Mouse (Mus musculus): ENCODE measurements around the gene Nlgn1. TPM values are rescaled to one million over a fixed set of nuclear protein-coding genes. Genes with fewer than 3 reads are reported as not detected.

The Nlgn1 gene
- polyA plus RNA-seq, 1 experiment from 2014 or later, result 29.4 TPM

GRCm38 (mm10) chr3:25463051-25463450 is 869.2 kb downstream of the Nlgn1 start:
- ATAC-seq, result no peak
- no peaks in the 10 kb centered on the region for H3K4me1 ChIP-seq (ENCODE audit: control insufficient read depth, insufficient read depth, low read depth, low read length)
- H3K36me3 ChIP-seq (ENCODE audit: control insufficient read depth, insufficient read depth, low read length), result no peaks in the 10 kb centered on the region
- H3K9me3 ChIP-seq (ENCODE audit: control insufficient read depth, low read length), result no peaks in the 10 kb centered on the region
- 88% methylated on average over 2 of the region's 2 CpGs for WGBS
- no peak overlapping the region for H3K4me3 ChIP-seq (ENCODE audit: low read length)
- no peak overlapping the region for H3K4me2 ChIP-seq (ENCODE audit: low read length)
- H3K27me3 ChIP-seq (replicated peaks; ENCODE audit: control insufficient read depth, insufficient read depth, low read length), result no peaks in the 10 kb centered on the region
- no peak overlapping the region for H3K27ac ChIP-seq (ENCODE audit: low read depth, low read length)
- no peak overlapping the region for H3K9ac ChIP-seq (ENCODE audit: low read depth, low read length)

GRCm38 (mm10) chr3:25456250-25456860 is 875.9 kb downstream of the Nlgn1 start:
- Histone ChIP-seq H3K36me3 (ENCODE audit: control insufficient read depth, insufficient read depth, low read length) (no peaks in the 10 kb centered on the region), H3K4me2 (ENCODE audit: low read length) (no peak overlapping the region), H3K4me1 (ENCODE audit: control insufficient read depth, insufficient read depth, low read depth, low read length) (no peaks in the 10 kb centered on the region), H3K27me3 (replicated peaks; ENCODE audit: control insufficient read depth, insufficient read depth, low read length) (no peaks in the 10 kb centered on the region), H3K4me3 (ENCODE audit: low read length) (no peak overlapping the region), H3K9me3 (ENCODE audit: control insufficient read depth, low read length) (no peaks in the 10 kb centered on the region), H3K9ac (ENCODE audit: low read depth, low read length) (no peak overlapping the region), H3K27ac (ENCODE audit: low read depth, low read length) (no peak overlapping the region)
- WGBS, result 34% methylated on average over 8 of the region's 8 CpGs
- ATAC-seq, result no peak

DNA sequence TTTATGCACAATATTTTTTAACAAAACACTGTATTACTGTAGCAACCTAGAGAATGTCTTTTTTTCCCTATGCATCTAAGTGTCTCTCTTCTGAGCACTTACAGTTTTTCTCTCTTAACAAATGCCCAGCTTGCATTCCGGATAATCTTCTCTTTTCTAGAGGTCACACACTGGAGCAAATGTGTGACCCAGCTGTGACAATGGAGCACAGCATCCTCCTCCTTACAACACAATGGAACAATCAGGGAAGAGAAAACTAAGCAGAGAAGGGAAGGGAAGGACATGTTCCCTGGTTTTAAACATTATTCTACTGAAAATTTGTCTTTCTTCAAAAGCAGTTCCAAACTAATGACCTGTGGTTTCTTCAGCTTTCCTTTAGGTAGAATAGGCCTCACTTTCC is 879.9 kb downstream of the Nlgn1 start:
- Histone ChIP-seq H3K4me3 (ENCODE audit: low read length) (no peak overlapping the region), H3K27me3 (replicated peaks; ENCODE audit: control insufficient read depth, insufficient read depth, low read length) (no peaks in the 10 kb centered on the region), H3K36me3 (ENCODE audit: control insufficient read depth, insufficient read depth, low read length) (no peaks in the 10 kb centered on the region), H3K9me3 (ENCODE audit: control insufficient read depth, low read length) (no peaks in the 10 kb centered on the region), H3K4me1 (ENCODE audit: control insufficient read depth, insufficient read depth, low read depth, low read length) (no peaks in the 10 kb centered on the region), H3K9ac (ENCODE audit: low read depth, low read length) (no peak overlapping the region), H3K27ac (ENCODE audit: low read depth, low read length) (no peak overlapping the region), H3K4me2 (ENCODE audit: low read length) (no peak overlapping the region)
- no peak for ATAC-seq
- 32% methylated on average over 1 of the region's 1 CpGs for WGBS

DNA sequence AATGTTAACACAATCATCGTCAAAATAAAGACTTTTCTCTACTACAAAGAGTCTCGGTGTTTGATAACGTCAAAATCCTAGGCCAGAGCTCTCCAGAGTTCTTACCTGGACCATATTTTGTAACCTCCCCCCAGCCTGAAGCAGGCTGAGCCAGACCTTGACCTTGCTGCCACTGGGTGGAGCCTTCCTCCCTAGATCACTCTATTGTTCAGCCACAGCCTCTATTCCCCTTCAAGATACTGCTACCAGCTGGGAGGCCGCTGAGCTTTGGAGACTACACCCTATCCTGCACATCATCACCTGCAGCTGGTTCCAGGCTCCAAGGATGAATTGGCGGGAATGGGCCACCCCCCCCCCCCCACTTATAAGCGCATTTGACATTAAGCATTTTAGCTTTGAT is 881.8 kb downstream of the Nlgn1 start:
- Histone ChIP-seq H3K36me3 (ENCODE audit: control insufficient read depth, insufficient read depth, low read length) (no peaks in the 10 kb centered on the region), H3K4me3 (ENCODE audit: low read length) (no peak overlapping the region), H3K4me1 (ENCODE audit: control insufficient read depth, insufficient read depth, low read depth, low read length) (no peaks in the 10 kb centered on the region), H3K27ac (ENCODE audit: low read depth, low read length) (no peak overlapping the region), H3K9ac (ENCODE audit: low read depth, low read length) (no peak overlapping the region), H3K9me3 (ENCODE audit: control insufficient read depth, low read length) (no peaks in the 10 kb centered on the region), H3K27me3 (replicated peaks; ENCODE audit: control insufficient read depth, insufficient read depth, low read length) (no peaks in the 10 kb centered on the region), H3K4me2 (ENCODE audit: low read length) (no peak overlapping the region)
- ATAC-seq, result no peak
- WGBS, result 65% methylated on average over 6 of the region's 6 CpGs

DNA sequence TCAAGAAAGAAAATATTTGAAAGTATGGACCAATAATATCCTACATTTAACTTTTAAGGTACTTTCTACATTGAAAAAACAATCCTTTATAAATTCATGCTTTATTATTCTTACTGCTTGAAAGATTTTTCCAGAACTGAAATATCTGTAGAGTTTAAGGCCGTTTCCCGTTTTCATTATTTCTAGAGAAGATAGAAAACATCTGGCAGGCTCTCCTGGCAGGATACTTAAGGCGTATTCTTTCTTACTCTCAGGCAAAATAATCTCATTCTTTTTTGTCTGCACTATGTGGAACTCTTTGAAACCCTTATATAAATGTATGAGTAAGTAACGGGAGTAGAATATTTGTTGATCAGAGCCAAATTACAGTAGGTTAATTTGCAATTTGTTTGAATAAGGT is 882.9 kb downstream of the Nlgn1 start:
- Histone ChIP-seq H3K4me1 (ENCODE audit: control insufficient read depth, insufficient read depth, low read depth, low read length) (no peaks in the 10 kb centered on the region), H3K4me2 (ENCODE audit: low read length) (no peak overlapping the region), H3K27ac (ENCODE audit: low read depth, low read length) (no peak overlapping the region), H3K27me3 (replicated peaks; ENCODE audit: control insufficient read depth, insufficient read depth, low read length) (no peaks in the 10 kb centered on the region), H3K9ac (ENCODE audit: low read depth, low read length) (no peak overlapping the region), H3K9me3 (ENCODE audit: control insufficient read depth, low read length) (no peaks in the 10 kb centered on the region), H3K36me3 (ENCODE audit: control insufficient read depth, insufficient read depth, low read length) (no peaks in the 10 kb centered on the region), H3K4me3 (ENCODE audit: low read length) (no peak overlapping the region)
- no peak for ATAC-seq
- WGBS, result 81% methylated on average over 4 of the region's 4 CpGs

- Histone ChIP-seq H3K27me3 (replicated peaks; ENCODE audit: control insufficient read depth, insufficient read depth, low read length) (no peaks in the 10 kb centered on the region), H3K4me2 (ENCODE audit: low read length) (no peak overlapping the region), H3K9ac (ENCODE audit: low read depth, low read length) (no peak overlapping the region), H3K4me3 (ENCODE audit: low read length) (no peak overlapping the region), H3K9me3 (ENCODE audit: control insufficient read depth, low read length) (no peaks in the 10 kb centered on the region), H3K4me1 (ENCODE audit: control insufficient read depth, insufficient read depth, low read depth, low read length) (no peaks in the 10 kb centered on the region), H3K36me3 (ENCODE audit: control insufficient read depth, insufficient read depth, low read length) (no peaks in the 10 kb centered on the region), H3K27ac (ENCODE audit: low read depth, low read length) (no peak overlapping the region)
- ATAC-seq, result no peak
- WGBS, result 47% methylated on average over 1 of the region's 1 CpGs
Measured at GRCm38 (mm10) chr3:25447181-25447580, 885.1 kb downstream of the Nlgn1 start.

DNA sequence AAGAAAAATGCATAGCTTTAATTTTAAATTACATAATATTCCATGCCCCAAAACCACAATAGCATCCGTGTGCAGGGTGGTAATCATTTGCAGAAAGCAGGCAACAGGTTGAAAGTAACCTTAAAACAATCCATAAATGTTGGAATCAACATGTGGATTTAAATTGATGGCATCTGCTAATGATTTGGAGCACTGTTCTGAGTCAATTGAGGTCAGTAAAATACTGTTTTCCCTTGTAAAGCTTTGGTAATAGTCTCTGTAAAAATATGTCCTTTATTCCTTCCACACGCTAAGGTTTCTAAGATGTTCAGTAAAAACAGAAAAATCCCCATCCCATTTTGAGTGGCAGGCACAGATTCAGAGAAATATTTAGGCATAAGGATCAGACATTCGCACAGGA is 888.6 kb downstream of the Nlgn1 start:
- Histone ChIP-seq H3K4me1 (ENCODE audit: control insufficient read depth, insufficient read depth, low read depth, low read length) (no peaks in the 10 kb centered on the region), H3K9ac (ENCODE audit: low read depth, low read length) (no peak overlapping the region), H3K27ac (ENCODE audit: low read depth, low read length) (no peak overlapping the region), H3K27me3 (replicated peaks; ENCODE audit: control insufficient read depth, insufficient read depth, low read length) (no peaks in the 10 kb centered on the region), H3K36me3 (ENCODE audit: control insufficient read depth, insufficient read depth, low read length) (no peaks in the 10 kb centered on the region), H3K4me3 (ENCODE audit: low read length) (no peak overlapping the region), H3K9me3 (ENCODE audit: control insufficient read depth, low read length) (no peaks in the 10 kb centered on the region), H3K4me2 (ENCODE audit: low read length) (no peak overlapping the region)
- no peak for ATAC-seq
- WGBS, result 85% methylated on average over 3 of the region's 3 CpGs

GRCm38 (mm10) chr3:25442617-25443016 is 889.6 kb downstream of the Nlgn1 start:
- Histone ChIP-seq H3K4me3 (ENCODE audit: low read length) (no peak overlapping the region), H3K4me1 (ENCODE audit: control insufficient read depth, insufficient read depth, low read depth, low read length) (no peaks in the 10 kb centered on the region), H3K9me3 (ENCODE audit: control insufficient read depth, low read length) (no peaks in the 10 kb centered on the region), H3K4me2 (ENCODE audit: low read length) (no peak overlapping the region), H3K27ac (ENCODE audit: low read depth, low read length) (no peak overlapping the region), H3K36me3 (ENCODE audit: control insufficient read depth, insufficient read depth, low read length) (no peaks in the 10 kb centered on the region), H3K27me3 (replicated peaks; ENCODE audit: control insufficient read depth, insufficient read depth, low read length) (no peaks in the 10 kb centered on the region), H3K9ac (ENCODE audit: low read depth, low read length) (no peak overlapping the region)
- ATAC-seq, result no peak
- 92% methylated on average over 1 of the region's 1 CpGs for WGBS

DNA sequence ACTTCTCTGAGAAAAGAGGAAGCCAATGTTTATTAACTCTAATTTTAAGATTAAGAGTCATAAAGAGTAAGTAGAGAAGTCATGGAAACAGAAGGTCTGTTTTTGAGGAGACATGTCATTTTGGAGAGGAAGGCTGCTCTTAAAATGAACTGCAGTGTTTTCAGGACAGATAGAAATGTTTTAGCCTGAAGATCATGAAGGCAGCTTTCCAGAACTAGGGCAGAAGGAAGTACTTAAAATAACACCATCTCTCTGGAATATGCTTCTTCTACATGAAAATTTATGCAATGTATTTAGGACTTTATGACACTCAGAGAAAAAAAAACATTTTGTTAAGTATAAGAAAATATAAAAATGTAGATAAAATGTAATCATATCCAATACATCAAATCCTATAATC is 905.3 kb downstream of the Nlgn1 start:
- no peaks in the 10 kb centered on the region for H3K27me3 ChIP-seq (replicated peaks; ENCODE audit: control insufficient read depth, insufficient read depth, low read length)
- ATAC-seq, result no peak

GRCm38 (mm10) chr3:25412003-25412402 is 920.3 kb downstream of the Nlgn1 start:
- Histone ChIP-seq H3K4me3 (ENCODE audit: low read length) (no peak overlapping the region), H3K27ac (ENCODE audit: low read depth, low read length) (no peak overlapping the region), H3K27me3 (replicated peaks; ENCODE audit: control insufficient read depth, insufficient read depth, low read length) (no peaks in the 10 kb centered on the region), H3K9ac (ENCODE audit: low read depth, low read length) (no peak overlapping the region), H3K36me3 (ENCODE audit: control insufficient read depth, insufficient read depth, low read length) (no peaks in the 10 kb centered on the region), H3K4me2 (ENCODE audit: low read length) (no peak overlapping the region), H3K4me1 (ENCODE audit: control insufficient read depth, insufficient read depth, low read depth, low read length) (no peaks in the 10 kb centered on the region), H3K9me3 (ENCODE audit: control insufficient read depth, low read length) (0 out of 2 replicates have a peak, but pooled peaks cover 3% of the 10 kb centered on the region)
- ATAC-seq, result no peak
- 91% methylated on average over 4 of the region's 4 CpGs for WGBS

More for the DNA sequence above, 905.3 kb downstream of the Nlgn1 start:
- H3K9ac ChIP-seq (ENCODE audit: low read depth, low read length), result no peak overlapping the region
- H3K4me1 ChIP-seq (ENCODE audit: control insufficient read depth, insufficient read depth, low read depth, low read length), result no peaks in the 10 kb centered on the region
- H3K27ac ChIP-seq (ENCODE audit: low read depth, low read length), result no peak overlapping the region
- no peaks in the 10 kb centered on the region for H3K36me3 ChIP-seq (ENCODE audit: control insufficient read depth, insufficient read depth, low read length)
- H3K4me2 ChIP-seq (ENCODE audit: low read length), result no peak overlapping the region
- H3K9me3 ChIP-seq (ENCODE audit: control insufficient read depth, low read length), result no peaks in the 10 kb centered on the region
- no peak overlapping the region for H3K4me3 ChIP-seq (ENCODE audit: low read length)

All from hindbrain, embryonic 16.5 days (tissue).